Mouse (Mus musculus) kidney, postnatal 14 days (tissue): ENCODE measurements around the gene Brsk2.
"Not testable (repeated sequence)": the region's sequence is repeated elsewhere in the genome, so short reads cannot be mapped to it uniquely, and the experiment has no call there.

Experiments
- DNase-seq: peaks from one replicate; pipeline ENCODE4 v3.0.0; 2022; ENCODE audit warnings: mixed read lengths

Brsk2 gene

DNA sequence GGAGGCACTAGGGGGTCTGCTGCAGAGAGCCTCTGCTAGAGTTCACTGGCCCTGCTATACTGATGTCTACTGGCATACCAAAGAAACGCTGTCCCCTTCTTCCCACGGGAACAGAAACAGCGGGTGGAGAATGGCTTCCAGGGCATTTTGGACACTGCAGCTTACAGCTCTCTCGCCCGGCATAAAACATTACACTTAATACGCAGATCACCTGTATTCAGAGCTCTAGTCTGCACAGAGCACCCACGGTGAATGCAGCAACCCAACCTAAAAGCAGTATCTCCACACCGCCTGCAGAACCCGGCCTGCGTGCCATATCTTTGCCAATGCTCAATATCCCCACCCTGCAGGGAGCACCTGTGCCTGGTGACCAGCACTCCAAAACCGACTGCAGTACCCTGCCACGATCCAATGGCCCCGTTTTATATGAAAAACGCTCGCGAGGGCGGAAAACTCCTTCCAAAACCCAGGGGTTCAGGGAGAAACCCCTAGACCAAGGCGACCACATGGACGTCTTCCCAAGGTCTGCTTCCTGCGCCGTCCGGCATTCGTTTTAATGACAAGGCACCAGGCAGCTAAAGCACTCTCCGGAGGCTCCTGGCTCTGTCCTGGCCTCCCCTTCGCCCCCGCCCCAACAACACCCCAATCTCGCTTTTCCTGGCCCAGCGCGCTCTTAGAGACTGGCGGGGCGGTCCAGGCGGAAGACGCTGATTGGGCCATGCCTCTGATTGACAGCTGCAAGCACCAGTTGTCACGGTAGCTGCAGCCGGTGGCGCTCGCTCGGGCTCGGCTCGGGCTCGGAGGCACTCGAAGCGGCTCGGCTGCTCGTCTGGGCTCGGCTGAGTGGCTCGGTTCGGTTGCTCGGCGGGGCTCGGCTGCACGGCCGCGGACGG is at the start of gene Brsk2:
Gene Brsk2, plus strand, starts transcription at position 846 of the 893 bp plus-strand sequence.
- DNase-seq, result peak; percentile 97

DNA sequence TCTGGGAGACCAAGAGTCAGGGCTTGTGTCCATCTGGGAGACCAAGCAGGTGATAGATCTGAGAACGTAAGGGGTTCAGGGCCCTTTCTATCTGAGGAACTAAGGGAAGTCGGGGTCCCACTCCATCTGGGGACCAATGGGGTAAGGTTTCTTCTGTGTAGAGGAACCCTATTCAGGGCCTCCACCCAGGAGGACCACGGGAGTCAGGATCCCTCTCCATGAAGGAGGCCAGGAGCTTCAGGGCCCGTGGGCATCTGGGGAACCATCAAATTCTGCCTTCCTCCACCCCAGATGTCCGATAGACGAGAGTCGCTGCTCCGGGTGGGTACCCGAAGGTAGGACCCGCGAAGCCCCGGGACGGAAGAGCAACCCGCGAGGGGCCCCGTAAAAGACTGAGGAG is 47.7 kb upstream of the Brsk2 start:
- no peak for DNase-seq

DNA sequence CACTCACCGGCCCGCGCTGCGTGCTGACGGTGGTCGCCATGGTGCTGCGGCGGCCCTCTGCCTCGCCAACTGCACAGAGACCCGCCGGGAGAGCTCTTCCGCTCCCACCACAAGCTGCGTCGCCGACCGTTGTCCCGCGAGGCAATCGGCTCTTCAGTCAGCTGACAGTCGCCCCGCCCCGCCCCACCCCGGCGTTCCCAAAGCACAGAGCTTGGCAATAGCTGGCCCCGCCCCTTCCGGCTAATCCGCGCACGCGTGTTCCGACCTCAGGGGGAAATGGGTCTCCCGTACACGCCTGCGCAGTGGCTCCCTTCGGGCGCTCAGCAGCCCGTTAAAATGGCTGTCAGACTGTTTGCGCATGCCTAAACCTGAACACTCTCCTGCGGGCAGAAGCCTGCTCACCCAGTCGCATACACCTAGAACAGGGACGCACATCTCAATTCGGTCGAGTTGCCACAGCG is 47.3 kb upstream of the Brsk2 start:
- peak; percentile 100 for DNase-seq

DNA sequence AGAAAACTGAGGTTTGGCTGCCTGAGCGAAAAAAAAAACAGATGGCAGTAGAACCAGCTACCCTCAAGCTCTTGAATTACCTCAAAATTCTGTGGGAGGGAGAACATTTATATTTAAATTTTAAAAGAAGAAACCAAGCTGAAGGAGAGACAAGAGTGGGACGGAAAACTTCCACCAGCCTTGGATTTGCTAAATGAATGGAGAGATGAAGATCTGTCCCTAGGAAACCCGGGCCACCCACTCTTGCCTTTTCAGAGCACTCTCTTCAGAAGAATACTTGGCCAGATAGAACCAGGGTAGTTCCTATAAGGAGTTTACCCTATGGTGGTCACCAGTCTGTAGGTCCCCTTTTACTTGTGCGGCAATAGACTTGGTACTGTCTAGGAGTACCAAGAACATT is 46.8 kb upstream of the Brsk2 start:
- no peak for DNase-seq

DNA sequence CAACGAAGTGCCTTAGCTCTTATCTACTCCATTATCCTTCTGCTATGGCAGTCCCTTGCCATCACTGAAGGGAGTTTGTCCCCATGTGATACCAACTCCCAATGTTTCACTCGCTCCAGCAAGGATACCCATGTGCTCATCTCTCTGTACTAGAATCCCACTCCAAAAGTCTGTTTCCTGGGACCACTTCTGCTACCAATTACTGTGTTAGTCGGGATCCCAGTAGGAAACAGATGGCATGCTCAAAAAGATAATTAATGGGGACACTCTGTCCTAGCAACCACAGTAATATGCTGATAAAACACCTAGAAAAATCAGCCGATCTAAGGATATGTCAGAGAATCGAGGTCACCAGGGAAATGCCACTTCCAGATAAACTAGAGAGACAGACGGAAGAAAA is 41.0 kb upstream of the Brsk2 start:
- DNase-seq, result no peak

DNA sequence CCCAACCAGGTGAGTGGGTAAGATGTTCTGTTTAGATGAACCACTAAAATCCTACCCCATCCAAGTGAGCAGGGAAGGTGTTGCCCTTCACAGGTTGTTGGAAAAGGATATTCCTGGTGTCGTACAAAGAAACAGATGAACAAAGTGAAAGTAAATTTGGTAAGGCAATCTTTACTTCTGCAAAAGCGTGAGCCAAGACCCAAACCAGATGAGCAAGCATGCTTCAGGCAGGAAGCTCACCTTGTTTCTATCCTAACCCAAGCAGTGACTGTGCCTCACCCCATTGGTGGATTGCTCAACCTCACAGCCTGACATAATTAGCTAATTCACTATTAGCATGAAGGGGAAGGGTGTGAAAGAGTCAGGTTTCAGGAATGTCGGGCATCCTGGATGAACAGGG is 38.2 kb upstream of the Brsk2 start:
- no peak for DNase-seq

DNA sequence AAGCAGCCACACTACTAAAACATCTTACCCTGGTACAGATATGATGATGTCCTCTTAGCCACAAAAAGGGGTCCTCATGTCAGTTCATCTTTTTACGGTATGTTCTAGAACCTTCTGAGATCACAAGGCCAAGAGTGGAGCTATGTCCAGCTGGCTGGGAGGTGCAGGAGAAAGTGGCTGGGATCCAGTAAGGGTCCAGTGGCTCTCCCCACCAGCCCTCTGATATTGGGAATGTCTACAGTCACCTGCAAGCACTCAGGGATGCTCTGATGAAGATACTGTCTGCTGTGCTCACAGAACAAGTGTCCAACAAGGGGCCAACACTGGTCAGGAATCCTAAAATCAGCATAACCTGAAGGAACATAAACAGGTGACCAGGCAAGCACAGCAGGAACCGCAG is 31.1 kb upstream of the Brsk2 start, which contains the start of gene Tollip:
Gene Tollip, minus strand, starts transcription at position 101 of the 400 bp plus-strand sequence.
- no peak for DNase-seq

DNA sequence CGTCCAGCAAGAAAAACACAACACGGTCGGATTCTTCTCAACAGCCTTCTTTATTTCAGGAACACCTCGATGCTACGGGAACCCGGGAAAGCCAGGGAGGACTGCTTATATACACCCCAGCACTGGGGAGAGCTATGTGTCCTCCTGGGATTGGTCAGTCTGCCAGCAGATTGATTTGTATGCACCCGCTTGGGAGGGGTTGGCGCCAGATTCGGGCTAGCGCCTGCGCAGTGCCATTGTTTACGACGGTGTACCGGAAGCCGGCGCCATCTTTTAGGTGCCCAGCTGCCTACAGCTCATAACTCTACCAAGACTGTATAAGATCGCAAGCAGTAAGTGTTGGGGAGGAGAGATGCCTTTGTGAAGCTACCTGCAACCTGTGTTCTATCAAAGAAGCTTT is 25.4 kb upstream of the Brsk2 start:
- not testable (repeated sequence) for DNase-seq

DNA sequence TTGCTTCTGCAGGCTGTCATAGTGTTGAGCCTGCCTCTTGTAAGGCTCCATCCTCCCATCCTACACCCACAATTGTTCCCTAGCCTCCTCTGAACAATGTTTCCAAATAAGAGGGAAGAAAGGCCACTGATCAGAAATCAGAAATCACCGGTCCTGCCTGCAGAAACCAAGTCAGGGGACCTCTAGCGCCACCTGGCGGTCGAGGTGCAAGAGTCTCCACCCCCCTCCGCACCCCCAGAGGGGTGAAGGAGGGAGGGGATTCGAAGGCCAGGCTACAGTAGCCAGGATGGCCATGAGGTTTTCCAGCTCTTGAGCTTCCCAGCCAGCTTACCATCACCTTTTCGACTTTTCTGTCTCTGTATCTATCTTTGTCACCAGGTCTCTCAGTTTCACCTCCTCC is 24.6 kb upstream of the Brsk2 start:
- DNase-seq, result peak; percentile 64

DNA sequence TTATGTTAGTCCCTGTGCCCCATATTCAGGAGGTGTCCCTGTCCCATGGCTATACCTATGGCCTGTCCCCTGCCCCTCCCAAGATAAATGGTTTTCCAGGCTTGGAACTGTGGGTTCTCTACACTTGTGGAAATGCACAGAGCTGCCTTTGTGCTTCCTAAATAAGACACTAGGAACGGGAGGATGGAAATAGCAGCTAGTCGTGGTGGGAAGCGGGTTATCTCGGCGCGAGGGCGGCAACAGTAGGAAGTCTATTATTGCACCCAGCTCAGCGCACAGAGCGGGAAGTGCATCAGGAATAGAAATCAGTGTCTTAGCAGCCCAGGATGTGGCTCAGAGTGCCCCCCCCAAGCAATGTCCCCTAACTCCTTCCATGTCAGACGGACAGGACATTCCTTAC is 20.9 kb upstream of the Brsk2 start:
- no peak for DNase-seq

DNA sequence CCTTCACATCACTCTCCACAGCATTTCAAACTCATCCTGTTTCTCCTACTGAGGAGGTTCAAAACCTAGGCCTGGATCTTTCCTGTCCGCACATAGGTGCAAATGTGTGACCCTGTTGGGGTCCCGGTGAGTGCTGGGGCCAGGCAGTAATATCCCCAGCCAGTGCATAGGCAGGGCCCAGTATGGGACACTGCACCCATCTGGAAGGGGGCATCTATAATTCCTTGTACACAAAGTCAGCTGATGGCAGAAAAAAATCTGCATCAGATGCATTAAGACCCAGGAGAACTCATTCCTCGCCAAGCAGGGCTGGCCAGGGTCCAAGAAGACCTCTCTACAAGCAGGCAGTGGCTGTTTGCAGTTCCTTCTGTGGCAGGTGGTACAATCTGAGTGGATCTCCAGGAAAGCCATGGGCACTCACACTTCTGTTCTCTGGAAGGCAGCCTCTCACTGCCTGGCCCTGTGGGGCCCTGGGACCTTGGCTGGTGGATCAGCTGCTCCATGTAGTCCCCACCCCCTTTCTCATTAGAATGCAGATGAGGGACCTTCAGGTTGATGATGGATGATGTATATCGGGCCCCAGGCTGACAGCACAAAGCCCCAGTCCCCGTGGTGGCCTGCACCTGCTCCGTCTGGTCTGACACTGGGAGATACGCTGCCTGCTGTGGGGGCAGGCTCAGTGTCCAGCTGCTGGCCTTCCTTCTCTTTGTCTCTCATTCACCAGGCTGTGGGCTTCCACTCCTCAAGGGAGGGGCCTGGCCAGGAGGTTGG is 15.2 kb upstream of the Brsk2 start:
- DNase-seq, result no peak

DNA sequence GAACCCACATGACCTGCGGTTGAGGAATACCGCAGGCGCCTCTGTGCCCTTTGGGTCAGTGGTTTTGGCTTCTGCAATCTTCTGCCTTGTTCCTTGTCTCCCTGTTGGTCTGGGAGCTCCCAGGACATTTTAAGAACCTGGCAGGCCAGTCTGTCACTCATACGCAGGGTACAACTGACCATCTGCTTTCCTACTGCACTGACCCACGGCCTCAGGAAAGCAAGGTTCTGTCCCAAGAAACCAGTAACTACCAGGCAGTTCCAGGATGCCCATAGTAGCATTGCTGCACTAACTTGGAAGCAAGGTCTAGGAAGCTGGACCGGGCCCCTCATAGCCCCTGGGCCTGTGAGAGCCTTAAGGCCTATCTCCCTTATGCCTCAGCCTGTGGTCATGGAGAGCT is 14.6 kb upstream of the Brsk2 start:
- no peak for DNase-seq

DNA sequence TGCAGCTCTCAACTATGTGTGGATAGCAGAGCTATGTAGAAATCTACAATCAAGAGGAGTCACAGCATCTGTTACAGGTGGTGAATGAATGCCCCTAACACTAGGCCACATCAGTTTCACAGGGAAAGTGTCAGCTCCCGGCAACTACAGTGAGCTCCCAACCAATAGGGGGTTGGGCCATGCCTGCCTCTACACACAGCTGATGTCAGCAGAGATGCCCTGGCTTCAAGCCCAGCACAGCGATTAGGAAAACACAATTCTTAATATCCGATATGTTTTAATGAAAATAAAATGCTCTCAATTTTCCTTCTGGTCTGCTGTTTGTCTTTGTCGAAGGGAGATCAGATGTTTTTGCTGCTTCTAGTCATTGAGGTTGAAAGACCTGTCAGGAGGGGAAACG is 6.1 kb upstream of the Brsk2 start:
- DNase-seq, result no peak

DNA sequence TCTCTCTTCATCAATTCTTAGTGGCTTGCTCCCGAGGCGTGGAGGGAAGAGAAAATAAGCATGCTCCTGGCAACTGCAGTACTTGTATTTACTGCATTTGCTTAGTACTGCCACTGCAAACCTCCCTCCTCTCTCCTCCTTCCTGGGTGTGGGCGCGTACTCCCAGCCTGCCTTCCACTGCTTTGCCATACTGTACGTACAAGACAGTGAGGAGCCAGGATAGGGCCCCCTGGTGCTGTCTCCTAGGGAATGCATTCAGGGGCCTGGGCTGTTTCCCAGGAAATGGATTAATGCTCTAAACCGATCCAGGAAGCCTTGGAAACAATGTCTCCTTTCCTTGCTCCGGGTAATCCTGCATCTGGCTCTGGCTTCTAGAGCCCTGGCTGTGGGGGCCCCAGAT is 3.6 kb upstream of the Brsk2 start:
- no peak for DNase-seq

DNA sequence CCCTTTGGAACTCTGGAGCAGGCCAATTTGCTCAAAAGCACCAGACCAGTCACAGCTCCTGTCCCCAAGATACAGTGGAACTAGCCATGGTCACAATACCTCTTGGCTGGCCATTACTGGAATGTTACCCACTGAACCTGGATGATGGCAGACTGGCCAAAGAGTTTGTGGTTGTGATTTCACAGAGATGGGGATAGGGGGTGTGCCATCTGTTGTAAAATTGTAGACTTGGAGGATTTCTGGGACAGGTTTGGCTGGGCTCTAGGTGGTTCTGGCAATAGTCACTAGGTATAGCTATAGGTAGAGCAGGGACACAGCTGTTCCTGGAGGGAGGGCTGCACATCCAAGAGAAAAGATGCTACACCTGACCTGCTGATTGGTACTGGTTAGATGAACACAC is 2.0 kb upstream of the Brsk2 start:
- no peak for DNase-seq

DNA sequence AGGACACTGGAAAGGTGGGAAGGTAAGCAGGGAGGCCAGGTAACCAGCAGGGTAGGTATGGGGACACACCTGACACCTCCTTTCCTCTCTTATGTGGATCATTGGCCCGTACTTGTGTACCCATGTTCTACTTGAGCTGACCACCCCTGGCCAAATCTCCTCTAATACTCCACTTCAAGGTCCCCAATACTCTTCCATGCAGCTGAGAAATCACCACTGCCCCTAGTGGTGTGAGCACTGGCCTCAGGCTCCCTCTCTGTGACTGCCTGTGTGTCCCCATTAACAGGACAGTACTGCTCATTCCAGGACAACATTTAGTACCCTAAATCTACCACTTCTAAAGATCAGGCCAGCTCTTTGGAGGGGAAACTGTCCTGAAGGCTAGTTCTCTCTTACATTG is 1.5 kb upstream of the Brsk2 start:
- no peak for DNase-seq

DNA sequence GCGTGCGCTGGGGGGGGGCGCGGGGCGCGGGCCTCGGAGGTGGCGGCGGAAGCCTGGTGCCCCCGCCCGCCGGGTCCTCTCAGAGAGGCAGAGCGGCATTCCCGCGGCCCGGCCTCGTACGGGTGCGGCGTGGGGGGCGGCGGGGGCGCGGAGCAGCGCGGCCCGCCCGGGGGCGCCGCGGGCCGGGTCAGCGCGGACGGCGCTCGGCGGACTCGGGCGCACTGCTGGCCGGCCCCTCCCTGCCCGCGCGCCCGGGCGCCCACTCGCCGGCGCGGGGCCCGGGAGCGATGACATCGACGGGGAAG is 200 bp downstream of the Brsk2 start:
- no peak for DNase-seq

DNA sequence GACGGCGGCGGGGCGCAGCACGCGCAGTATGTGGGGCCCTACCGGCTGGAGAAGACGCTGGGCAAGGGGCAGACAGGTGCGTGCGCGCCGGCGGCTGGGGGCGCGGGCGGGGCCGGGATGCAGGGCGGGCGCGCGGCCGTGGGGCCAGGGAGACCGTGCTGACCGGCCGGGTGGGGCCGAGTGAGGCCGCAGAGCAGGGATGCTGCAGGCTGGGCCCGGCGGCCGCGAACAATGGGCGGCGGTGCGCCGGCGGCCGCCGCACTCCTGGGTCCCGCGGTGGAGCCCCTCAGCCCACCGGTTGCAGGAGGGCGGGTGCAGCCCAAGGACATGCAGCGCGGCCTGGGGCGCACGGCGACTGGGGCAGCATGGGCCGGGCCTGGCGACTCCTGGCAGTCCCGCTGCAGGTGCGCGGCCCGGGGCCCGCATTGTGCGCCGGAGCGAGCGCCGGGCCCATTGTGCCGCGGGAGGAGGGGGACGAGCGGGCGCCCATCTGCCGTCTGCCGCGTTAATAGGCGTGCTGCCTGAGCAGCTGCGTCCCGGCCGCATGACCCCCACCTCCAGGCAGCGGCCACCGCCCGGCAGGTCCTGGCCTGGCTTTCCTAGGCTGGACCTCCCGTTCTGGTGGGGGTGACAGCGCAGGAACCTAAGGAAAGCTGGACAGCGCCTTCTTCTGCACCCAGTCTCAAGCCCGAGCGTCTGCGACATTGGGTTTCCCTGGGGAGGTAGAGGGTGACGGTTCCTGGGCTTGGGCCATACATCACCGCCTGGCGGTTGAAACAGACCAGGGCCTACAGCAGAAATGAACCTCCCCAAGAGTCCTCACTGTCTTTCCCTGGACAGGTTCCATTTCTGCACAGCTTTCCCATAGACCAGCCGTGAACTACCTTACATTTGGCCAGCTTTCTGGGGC is 808 bp downstream of the Brsk2 start:
- DNase-seq, result peak; percentile 18

DNA sequence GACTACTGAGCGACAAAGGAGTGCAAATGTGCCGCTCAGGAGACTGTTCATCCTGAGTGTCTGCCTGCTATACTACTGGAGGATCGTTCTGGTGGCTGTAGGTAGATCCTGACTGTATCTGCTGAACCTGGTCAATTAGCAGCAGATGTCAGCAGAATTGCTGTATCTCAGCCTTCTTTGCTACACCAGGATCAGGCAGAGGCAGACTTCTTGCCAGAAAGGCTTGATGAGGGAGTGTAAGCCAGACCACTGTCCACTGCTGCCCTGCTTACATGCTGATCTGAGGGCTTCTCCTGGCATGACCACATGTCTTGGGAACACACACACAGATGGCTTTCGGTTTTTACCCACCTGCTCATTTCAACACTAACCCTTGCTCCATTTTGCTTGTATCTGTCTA is 2.3 kb downstream of the Brsk2 start:
- DNase-seq, result no peak

DNA sequence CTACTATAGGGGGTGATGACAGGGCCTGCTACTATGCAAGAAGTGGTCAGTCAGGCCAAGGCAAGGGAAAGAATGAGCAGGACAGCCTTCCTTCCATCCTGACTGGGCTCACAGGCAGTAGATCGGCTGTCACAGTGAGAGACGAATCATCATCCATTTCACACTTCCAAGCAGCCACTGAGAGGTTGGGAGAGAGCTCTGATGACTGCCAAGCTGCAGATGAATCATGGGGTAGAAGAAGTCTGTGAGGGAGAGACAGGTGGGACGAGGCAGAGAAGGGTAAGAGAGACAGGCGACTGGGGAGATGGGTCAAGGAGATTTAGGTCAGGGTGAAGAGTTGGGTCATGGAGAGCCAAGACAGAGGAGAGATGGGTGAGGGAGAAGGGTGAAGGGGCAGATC is 3.4 kb downstream of the Brsk2 start:
- DNase-seq, result no peak

DNA sequence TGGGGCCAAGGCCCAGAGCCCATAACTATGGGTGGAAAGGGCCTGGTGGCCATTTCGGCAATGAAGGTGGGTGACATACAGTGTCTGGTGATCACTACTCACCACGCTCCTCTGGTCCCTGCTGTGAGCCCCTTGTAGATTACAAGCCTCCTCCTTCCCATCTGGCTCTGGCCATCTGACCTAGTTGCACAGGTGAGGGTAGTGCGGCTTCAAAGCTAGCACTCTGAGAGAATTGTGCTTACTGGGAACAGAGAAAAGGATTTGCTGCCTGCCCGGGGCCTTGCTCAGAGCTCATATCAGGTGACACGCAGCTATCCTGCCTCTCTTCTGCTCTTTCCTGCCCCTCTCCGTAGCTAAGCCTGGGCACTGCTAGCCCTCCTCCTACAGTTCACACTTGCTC is 4.1 kb downstream of the Brsk2 start:
- no peak for DNase-seq

DNA sequence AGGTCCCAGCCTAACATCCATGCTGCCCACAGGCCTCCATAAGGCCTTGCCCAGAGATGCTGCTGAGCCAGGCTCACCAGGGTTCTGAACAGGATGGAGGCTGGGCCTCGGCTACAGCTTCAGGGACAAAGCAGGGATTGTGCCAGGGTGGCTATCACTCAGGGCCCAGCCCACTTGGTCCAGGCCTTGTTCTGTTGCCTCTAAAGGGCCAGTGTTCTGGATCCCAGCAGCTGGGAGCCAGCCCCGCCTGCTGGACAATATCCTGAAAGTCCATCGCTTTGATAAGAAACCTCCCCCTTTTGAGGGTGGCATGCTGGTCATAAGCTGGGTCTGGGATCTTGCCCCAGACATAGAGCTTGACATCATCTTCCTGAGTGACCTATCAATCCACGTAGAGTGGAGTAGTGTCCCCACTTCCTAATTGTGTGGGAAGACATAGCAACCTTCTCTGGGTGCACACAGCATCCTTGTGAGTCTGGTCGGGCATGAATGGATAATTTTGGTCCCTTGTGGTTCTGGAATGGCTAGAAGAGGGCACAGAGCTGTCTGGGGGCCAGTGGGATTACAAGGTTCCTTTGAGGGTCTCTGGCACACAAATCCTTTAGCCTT is 6.1 kb downstream of the Brsk2 start:
- DNase-seq, result no peak

DNA sequence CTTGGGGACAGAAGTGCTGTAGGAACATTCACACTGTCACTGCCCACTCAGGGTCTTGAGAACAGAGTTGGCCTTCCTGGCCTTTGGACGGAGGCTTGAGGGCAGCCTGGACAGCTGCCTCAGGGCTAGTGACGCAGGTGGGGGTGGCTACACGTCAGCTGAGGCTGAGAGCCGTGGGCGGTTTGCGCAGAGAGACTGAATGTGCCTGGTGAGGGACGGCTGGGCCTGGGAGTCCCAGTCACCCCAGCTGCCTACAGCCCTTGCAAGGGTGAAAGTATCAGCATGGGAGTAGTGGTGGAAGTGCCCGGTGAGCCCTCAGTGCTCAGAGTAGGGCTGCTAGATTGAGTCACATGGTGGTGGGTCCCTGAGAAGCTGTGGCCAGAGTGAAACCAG is 6.6 kb downstream of the Brsk2 start:
- no peak for DNase-seq
